Mouse (Mus musculus): ENCODE measurements around the gene Llcfc1. TPM values are rescaled to one million over a fixed set of nuclear protein-coding genes. Genes with fewer than 3 reads are reported as not detected.

Llcfc1 gene
- total and polyA plus RNA-seq, 3 experiments = 0.47 TPM; not detected in 2

GRCm38 (mm10) chr6:41654648-41655047, 29.6 kb upstream of the Llcfc1 start:
- no peaks in the 10 kb centered on the region for H3K27me3 ChIP-seq (ENCODE audit: control insufficient read depth, insufficient read depth, low read length)
- TF ChIP-seq CTCF (IDR thresholded peaks at IDR 0.05) (no peak), POLR2A (IDR thresholded peaks at IDR 0.05; ENCODE audit: insufficient read depth, low read depth, low read length) (no peak)
- no peak overlapping the region for H3K27ac ChIP-seq
- DNase-seq = no peak
- intact Hi-C loops (cut with DNase I) = no loop called here
- no peaks in the 10 kb centered on the region for H3K4me1 ChIP-seq (ENCODE audit: control insufficient read depth, insufficient read depth, low read length)
- H3K36me3 ChIP-seq (ENCODE audit: control insufficient read depth, insufficient read depth, low read length) = no peaks in the 10 kb centered on the region
- 35% methylated on average over 8 of the region's 8 CpGs for WGBS
- no peak overlapping the region for H3K9ac ChIP-seq (ENCODE audit: low read depth, low read length)
- no peak overlapping the region for H3K4me3 ChIP-seq
- H3K79me2 ChIP-seq (replicated peaks; ENCODE audit: control insufficient read depth, insufficient read depth, low read length) = no peaks in the 10 kb centered on the region

GRCm38 (mm10) chr6:41658487-41658886, 25.7 kb upstream of the Llcfc1 start:
- Histone ChIP-seq H3K27ac (no peak overlapping the region), H3K4me3 (no peak overlapping the region), H3K9ac (ENCODE audit: low read depth, low read length) (no peak overlapping the region), H3K79me2 (replicated peaks; ENCODE audit: control insufficient read depth, insufficient read depth, low read length) (no peaks in the 10 kb centered on the region), H3K4me1 (ENCODE audit: control insufficient read depth, insufficient read depth, low read length) (no peaks in the 10 kb centered on the region), H3K27me3 (ENCODE audit: control insufficient read depth, insufficient read depth, low read length) (no peaks in the 10 kb centered on the region), H3K36me3 (ENCODE audit: control insufficient read depth, insufficient read depth, low read length) (no peaks in the 10 kb centered on the region)
- WGBS = 52% methylated on average over 1 of the region's 1 CpGs
- intact Hi-C loops (cut with DNase I) = no loop called here
- no peak for DNase-seq
- TF ChIP-seq EP300 (IDR thresholded peaks at IDR 0.05; ENCODE audit: insufficient read depth, low read depth, low read length) = no peak
- no peak for TF ChIP-seq CTCF (IDR thresholded peaks at IDR 0.05)
- no peak for TF ChIP-seq POLR2A (IDR thresholded peaks at IDR 0.05; ENCODE audit: insufficient read depth, low read depth, low read length)

GRCm38 (mm10) chr6:41662320-41662719, 21.9 kb upstream of the Llcfc1 start:
- Histone ChIP-seq H3K27ac (no peak overlapping the region), H3K4me3 (no peak overlapping the region), H3K36me3 (ENCODE audit: control insufficient read depth, insufficient read depth, low read length) (no peaks in the 10 kb centered on the region), H3K9ac (ENCODE audit: low read depth, low read length) (no peak overlapping the region), H3K4me1 (ENCODE audit: control insufficient read depth, insufficient read depth, low read length) (no peaks in the 10 kb centered on the region), H3K79me2 (replicated peaks; ENCODE audit: control insufficient read depth, insufficient read depth, low read length) (no peaks in the 10 kb centered on the region), H3K27me3 (ENCODE audit: control insufficient read depth, insufficient read depth, low read length) (no peaks in the 10 kb centered on the region)
- no peak for DNase-seq
- 38% methylated on average over 2 of the region's 2 CpGs for WGBS
- TF ChIP-seq POLR2A (IDR thresholded peaks at IDR 0.05; ENCODE audit: insufficient read depth, low read depth, low read length) = no peak
- TF ChIP-seq CTCF (IDR thresholded peaks at IDR 0.05) = peak; percentile 39
- intact Hi-C loops (cut with DNase I) = no loop called here

- intact Hi-C loops (cut with DNase I) = no loop called here
- no peaks in the 10 kb centered on the region for H3K27me3 ChIP-seq (ENCODE audit: control insufficient read depth, insufficient read depth, low read length)
- no peak for TF ChIP-seq CTCF (IDR thresholded peaks at IDR 0.05)
- TF ChIP-seq EP300 (IDR thresholded peaks at IDR 0.05; ENCODE audit: insufficient read depth, low read depth, low read length) = no peak
- no peak for TF ChIP-seq POLR2A (IDR thresholded peaks at IDR 0.05; ENCODE audit: insufficient read depth, low read depth, low read length)
- no peak overlapping the region for H3K27ac ChIP-seq
- H3K79me2 ChIP-seq (replicated peaks; ENCODE audit: control insufficient read depth, insufficient read depth, low read length) = no peaks in the 10 kb centered on the region
- DNase-seq = no peak
- H3K36me3 ChIP-seq (ENCODE audit: control insufficient read depth, insufficient read depth, low read length) = no peaks in the 10 kb centered on the region
- no peaks in the 10 kb centered on the region for H3K4me1 ChIP-seq (ENCODE audit: control insufficient read depth, insufficient read depth, low read length)
- H3K9ac ChIP-seq (ENCODE audit: low read depth, low read length) = no peak overlapping the region
- 79% methylated on average over 2 of the region's 2 CpGs for WGBS
- no peak overlapping the region for H3K4me3 ChIP-seq
Observed at GRCm38 (mm10) chr6:41676530-41676929, 7.7 kb upstream of the Llcfc1 start.

- H3K4me3 ChIP-seq = no peak within 1 kb of the TSS
- no peaks in the 10 kb centered on the region for H3K36me3 ChIP-seq (ENCODE audit: control insufficient read depth, insufficient read depth, low read length)
- H3K27me3 ChIP-seq (ENCODE audit: control insufficient read depth, insufficient read depth, low read length) = no peaks in the 10 kb centered on the region
- H3K27ac ChIP-seq = no peak within 1 kb of the TSS
- no peaks in the 10 kb centered on the region for H3K79me2 ChIP-seq (replicated peaks; ENCODE audit: control insufficient read depth, insufficient read depth, low read length)
- WGBS = 55% methylated on average over 1 of the region's 1 CpGs
- H3K4me1 ChIP-seq (ENCODE audit: control insufficient read depth, insufficient read depth, low read length) = no peaks in the 10 kb centered on the region
- DNase-seq = no peak
- H3K9ac ChIP-seq (ENCODE audit: low read depth, low read length) = no peak within 1 kb of the TSS
- intact Hi-C loops (cut with DNase I) = no loop called here
- TF ChIP-seq EP300 (IDR thresholded peaks at IDR 0.05; ENCODE audit: insufficient read depth, low read depth, low read length) = no peak
- no peak for TF ChIP-seq CTCF (IDR thresholded peaks at IDR 0.05)
- TF ChIP-seq POLR2A (IDR thresholded peaks at IDR 0.05; ENCODE audit: insufficient read depth, low read depth, low read length) = no peak
Observed at GRCm38 (mm10) chr6:41680669-41681068, 3.6 kb upstream of the Llcfc1 start, which contains the start of gene Trpv5. Gene Trpv5 (minus strand): TSS chr6:41680769.

DNA sequence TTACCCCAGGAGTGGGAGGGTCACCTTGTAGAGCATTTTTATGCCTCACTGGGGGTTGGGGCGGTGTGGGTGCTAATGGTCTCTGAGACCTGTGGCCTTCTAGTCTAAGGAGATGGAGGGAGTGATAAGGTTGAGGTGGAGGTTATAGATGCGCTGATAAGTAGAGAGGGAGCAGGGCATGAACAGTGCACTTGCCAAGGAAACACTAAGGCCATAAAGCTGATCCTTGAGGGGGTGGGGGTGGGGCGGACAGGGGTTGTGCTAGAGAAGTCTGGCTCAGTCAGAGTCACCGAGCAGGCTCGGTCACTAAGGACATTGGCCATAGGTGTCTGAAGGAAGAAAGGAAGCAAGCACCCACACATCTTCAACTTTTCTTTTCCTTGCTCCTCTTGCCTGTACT, 2.6 kb upstream of the Llcfc1 start:
- Histone ChIP-seq H3K4me1 (ENCODE audit: control insufficient read depth, insufficient read depth, low read length) (no peaks in the 10 kb centered on the region), H3K4me3 (no peak overlapping the region), H3K27me3 (ENCODE audit: control insufficient read depth, insufficient read depth, low read length) (no peaks in the 10 kb centered on the region), H3K36me3 (ENCODE audit: control insufficient read depth, insufficient read depth, low read length) (no peaks in the 10 kb centered on the region), H3K27ac (no peak overlapping the region), H3K79me2 (replicated peaks; ENCODE audit: control insufficient read depth, insufficient read depth, low read length) (no peaks in the 10 kb centered on the region), H3K9ac (ENCODE audit: low read depth, low read length) (no peak overlapping the region)
- WGBS = 78% methylated on average over 5 of the region's 5 CpGs
- intact Hi-C loops (cut with DNase I) = no loop called here
- no peak for TF ChIP-seq POLR2A (IDR thresholded peaks at IDR 0.05; ENCODE audit: insufficient read depth, low read depth, low read length)
- no peak for TF ChIP-seq EP300 (IDR thresholded peaks at IDR 0.05; ENCODE audit: insufficient read depth, low read depth, low read length)
- TF ChIP-seq CTCF (IDR thresholded peaks at IDR 0.05) = no peak
- no peak for DNase-seq
